Mouse (Mus musculus) cerebellum, postnatal 14 days (tissue): Measurements from ENCODE around the gene Cbx5.
A peak's percentile ranks its signal among the peaks of the same experiment; 100 is the strongest.

Experiments
- DNase-seq, 2 experiments: peaks; one replicate each; pipeline ENCODE4 v3.0.0; 2021; ENCODE audit warnings: mixed read lengths in 2 of 2

The Cbx5 gene

DNA sequence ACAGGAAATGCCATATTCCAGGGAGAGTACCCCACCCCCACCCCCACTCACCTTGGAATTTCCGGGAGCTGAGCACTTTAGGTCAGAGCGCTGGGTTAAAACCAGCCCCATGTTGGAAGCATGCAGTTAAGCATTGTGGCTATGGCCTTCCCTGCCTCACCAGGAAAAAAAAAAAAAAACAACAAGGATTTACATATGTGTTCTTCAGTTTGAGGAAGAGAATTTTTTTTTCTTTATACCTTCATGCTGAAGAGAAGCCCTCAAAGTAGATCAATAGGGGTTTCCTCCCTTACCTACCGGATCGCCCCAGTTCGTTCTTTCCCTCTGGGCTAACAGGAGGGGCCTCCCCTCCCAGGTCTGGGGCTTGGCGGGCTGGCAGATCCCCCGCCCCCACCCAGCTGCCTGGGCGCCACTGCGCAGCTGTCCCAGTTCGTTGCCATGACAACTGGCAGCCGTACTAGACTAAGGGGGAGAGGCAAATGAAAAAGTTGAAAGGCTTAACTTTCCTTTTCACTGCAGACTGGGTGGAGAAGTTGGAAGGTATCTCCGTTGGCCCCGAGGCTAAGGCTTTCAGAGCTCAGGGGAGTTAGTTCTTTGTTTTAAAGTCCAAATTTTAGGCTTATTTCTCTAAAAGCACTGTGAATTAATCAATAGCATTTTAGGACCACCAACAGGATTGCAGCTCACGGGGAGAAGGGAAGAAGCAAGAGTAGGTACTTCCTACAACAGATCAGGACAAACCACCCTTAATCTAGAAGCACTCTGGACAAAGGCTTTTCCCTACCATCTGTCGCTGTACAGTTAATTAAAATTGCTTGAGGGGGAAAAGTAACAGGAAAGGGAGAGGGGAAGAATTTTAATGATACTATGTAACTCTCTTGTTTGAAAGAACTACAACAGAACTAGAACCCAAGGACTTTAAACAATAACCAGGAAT, 24.4 kb downstream of the Cbx5 start:
- DNase-seq: peak; percentile 72 to 80

DNA sequence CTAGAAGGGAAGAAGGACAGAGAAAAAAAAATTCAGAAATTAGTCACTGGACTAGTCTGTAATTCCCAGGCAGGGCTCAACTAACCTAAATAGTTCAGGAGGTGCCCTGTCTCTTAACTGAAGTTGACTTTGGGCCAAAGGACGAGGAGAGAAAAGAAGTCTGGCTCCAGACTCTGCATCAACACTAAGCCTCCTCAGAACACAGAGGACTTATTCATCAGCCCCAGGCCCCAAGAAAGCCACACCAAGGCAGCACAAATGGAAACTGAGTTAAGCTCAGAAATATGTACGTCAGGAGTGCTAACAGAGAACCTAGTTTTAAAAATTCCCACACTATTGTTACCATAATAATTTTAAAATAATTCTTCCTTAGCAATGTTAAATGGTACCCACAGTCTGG, 25.5 kb downstream of the Cbx5 start:
- DNase-seq: no peak

DNA sequence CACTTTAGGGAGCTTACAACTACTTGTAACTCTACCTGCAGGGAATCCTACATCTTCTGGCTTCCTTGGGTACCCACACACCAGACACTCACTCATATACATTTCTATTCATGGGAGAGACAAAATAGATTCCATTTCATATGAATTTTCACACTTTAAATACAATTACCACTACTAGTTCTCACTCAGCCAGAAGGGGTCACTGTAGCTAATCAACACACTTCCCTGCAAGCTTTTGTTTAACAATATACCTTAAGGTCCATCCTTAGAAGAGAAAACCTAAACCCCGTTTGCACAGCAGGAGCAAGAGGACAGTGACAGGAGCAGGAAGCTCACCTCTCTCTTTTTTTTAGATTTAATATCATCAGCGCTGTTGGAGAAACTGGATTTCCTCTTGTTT, 34.5 kb downstream of the Cbx5 start:
- DNase-seq: no peak

DNA sequence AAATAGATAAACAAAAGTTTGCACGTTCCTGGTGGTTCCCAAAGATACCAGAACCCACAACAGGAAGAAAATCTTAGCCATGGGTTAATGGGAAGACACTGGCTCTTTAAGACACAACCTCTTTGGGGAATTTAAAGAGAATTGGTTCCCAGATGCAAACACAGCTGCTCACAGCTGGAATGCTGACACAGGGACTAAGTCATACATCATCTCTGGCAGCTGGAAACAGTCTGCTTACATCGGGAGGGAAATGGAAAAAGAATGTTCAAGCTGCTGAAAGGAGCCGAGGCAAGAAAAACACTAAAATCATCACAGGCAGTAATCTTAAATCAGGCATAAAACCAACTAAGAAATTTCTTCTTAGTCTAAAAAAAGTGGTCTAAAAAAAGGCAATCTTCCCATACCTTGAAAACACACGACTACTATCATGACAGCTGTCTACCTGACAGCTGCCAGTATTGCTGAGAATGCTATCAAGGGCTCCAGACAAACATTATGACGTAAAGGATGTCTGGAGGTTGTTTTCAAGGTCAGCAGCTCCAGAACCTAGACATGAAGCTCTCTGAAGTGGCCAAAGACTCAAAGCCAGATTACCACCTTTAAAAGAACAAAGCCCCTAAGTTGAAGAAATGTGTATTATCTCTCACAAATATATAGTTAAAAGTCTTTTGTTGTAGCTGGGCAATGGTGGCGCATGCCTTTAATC, 37.4 kb downstream of the Cbx5 start:
- no peak for DNase-seq

DNA sequence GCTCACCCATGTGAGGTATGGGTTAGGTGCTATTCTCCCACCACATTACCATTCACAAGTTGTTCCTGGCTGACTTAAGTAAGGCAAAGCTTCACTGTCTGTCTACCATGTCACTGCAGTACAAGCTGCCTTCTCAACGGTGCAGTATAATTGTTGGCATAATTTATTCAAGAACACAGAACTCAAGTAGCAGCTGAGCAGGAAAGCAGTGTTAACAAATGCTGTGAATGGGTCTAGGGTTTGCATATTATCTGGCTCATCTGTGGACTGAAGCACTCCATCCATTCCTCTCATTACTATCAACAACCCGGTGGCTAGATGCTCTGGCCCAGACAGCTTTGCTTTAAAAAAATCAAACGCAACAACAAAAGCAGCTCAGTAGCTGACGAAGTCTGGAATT, 41.8 kb downstream of the Cbx5 start:
- DNase-seq: no peak

DNA sequence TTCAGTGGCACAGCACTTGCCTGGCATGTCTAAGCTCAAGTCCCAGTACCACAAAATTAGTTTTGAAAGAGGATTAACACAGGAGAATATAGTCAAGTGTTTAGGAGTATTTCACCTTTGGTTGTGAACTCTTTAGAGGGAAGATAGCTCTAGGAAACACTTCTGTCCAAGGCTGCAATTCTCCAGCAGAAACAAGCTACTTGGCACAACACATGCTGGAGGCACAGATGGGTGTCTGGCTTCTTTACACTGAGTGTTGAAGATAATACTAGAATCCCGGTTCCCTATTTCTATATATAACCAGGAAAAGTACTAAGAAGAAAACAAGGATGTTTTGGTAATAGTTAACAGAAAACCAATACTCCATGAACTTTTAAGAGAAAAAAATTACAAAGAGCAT, 42.8 kb downstream of the Cbx5 start:
- no peak for DNase-seq

DNA sequence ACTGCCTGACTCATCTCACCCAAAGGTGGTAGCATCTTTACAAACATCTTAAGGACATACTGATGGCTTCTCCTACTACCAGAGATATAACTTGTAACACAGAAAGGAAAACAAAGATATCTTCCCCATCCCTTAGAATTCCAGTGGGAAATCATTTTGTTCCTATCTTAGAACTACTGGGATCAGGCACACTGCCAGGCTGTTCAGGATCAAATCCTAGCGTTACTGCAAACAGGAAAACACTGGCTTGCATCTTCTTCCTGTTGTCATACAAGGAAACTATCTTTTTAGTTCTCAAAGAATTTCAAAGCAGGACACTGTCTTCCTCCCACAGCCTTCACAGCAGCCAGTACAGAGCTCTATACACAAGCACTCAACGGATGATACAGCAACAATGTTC, 46.0 kb downstream of the Cbx5 start:
- no peak for DNase-seq

DNA sequence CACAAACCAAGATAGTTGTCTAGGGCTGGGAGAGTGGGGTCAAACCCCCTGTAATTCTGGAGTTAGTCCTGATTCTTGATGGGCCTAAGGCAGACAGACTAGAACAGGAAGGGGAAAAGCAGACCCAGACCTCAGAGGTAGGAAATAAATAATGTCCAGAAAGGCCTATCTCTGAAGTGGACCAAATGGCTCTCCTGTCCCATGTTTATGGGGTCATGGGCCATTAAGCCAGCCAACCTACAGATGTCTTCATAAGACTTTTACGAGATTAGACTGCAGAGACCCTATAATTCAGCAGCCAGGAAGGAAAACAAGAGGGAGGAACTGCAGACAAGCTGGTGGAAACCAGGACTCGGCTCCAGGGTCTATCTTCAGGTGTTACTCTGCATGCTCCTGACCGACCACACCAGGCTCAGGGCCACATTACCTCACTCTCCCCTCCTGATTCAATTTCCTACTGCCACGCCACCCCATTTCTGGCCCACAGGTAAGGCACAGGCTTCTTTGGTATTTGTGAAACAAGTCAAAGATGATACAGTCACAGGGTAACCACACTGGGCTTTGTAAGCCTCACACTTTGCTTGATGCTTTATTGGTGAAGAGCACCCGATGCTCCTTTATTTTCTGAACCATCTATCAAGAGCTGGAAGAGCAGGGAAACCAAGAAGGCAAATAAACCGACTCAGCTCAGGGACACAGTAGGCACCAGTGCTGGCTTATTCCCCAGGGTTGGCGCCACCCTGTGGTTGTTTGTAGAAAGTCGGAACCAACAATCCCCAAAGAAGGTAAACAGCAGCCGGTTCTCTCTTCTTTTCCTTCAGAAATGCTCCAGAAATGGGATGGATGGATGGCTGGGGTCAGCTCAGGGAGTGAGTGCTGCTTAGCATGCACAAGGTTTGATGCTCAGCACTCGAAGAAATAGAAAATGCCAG, 48.8 kb downstream of the Cbx5 start:
- DNase-seq: peak; percentile 67 to 85

DNA sequence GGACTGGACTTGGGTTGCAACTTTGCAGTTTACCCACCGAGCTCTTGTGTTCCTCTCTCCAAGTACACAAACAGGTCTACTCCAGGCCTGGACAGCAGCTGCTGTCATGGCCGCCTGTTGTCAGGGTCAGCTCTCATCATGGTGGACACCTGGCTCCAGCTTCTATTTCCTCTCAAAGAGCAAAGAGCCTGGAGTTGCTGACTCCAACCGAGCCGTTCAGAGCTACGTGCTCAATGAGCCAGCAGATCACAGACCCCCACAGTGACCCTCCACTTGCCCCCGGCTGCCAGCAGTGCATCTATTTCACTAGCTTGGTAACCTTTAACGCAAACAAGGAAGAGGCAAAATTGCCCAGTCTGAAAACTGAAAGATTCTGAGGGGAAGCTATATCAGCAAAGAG, 49.5 kb downstream of the Cbx5 start:
- no peak for DNase-seq

DNA sequence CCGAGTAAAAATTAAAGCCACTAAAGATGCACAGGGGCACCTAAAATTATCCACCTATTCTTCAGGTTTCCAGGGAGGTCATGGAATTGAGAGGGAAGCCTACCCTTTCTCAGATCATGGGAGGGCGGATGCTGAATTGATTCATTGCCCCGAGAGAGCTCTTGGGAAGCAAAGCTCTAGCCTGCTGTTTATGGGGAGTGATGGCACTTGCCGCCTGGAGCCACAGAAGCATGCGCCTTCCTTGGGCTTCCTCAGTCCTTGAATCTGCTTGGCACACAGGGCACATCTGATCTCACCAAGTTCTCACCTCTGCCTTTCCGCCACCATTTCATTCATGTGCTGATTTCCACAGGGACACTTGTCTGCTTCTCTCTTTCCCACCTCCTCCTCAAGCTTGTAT, 51.8 kb downstream of the Cbx5 start:
- no peak for DNase-seq

DNA sequence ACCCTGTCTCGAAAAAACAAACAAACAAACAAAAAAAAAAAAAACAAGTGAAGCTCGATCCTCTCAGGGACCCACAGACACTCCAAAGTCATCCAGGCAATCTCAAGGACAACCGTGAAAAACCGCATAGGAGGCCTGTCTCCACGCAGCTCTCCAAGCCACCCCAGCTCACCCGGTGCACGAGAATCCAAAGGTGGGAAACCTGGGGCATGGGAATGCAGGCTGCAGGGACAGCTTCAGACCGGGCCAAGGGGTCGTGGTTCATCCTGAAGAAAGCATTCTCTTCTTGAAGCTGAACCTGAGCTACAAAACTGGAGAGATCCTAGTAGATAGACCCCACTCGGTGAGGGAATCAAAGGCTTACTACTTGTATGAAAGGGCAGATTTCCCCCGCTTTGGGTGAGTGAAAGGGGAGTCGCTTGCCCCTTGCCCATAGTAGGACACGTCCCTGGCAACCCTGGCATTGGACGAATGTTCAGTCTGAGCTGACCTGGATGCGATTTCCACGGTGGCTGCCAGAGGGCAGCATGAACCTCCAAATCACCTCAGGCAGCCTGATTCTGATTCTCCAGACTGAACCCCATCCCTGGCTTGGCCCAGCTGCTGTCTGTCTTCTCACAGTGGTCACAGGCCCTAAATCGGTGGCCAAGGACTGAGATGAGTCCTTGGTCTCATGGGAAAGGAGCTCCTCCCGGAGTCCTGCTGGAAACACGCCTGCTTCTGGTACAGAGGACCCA, 54.0 kb downstream of the Cbx5 start:
- peak; percentile 81 to 84 for DNase-seq

DNA sequence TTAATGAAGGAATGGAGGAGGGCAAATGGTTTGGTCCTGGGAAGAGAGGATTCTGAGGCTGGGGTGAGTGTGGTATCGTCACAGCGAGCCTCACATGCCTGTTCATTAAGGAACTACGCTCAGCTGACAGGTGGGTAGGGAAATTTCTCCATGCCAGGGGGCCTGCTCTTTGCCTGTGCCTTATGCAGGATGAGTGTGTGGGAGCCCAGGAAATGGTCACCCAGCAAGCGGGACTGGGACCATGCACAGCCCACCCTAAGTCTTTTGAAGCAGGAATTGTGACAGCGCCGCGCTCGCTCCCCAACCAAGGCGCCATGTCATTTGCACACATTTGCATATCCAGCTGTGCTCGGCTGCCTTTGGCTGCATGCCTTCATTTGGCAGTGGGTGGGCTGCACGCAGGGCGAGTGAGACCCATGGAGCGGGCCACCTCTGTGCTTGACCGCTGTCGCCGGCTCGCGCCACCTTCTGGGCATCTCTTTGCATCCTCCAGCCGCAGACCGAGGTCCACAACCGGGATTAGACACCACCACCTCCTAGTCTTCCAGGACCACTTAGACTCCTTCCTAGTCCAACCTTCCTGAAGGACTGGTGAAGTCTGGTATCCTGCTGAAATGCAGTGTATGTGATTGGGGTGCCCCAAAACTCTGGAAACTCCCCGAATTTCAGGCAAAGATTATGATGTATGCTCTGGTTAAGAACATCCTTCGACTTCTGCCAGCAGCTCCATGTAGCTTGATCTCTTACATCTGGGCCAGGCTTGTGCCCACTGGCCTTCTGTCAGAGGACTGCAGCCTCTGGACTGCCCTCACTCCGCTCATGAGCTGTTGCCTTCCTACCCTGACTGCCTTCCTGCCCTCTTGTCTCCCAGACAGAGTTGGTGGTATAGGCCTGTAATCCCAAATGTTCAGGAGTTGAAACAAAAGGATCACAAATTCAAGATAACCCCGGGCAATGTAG, 55.7 kb downstream of the Cbx5 start:
- peak; percentile 44 to 51 for DNase-seq

DNA sequence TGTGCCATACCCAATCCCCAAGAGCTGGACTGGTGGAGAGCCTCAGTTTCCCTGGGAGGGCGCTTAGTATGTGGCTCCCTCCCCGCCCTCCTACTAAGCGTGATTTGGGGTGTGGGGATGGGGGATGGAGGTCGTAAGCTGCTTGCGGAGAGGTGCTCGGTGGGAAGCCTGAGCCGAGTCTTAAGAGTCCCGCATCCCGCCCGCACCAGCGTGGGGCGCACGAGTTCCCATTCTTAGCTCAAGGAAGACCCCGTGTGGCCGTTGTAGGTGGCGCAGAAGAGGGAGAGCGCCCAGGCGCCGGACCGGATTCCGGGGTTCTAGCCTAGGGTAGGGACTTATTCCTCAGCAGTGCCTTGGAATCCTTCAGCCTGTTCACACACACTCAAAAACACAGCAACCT, 56.5 kb downstream of the Cbx5 start:
- DNase-seq: peak; percentile 63 to 77

DNA sequence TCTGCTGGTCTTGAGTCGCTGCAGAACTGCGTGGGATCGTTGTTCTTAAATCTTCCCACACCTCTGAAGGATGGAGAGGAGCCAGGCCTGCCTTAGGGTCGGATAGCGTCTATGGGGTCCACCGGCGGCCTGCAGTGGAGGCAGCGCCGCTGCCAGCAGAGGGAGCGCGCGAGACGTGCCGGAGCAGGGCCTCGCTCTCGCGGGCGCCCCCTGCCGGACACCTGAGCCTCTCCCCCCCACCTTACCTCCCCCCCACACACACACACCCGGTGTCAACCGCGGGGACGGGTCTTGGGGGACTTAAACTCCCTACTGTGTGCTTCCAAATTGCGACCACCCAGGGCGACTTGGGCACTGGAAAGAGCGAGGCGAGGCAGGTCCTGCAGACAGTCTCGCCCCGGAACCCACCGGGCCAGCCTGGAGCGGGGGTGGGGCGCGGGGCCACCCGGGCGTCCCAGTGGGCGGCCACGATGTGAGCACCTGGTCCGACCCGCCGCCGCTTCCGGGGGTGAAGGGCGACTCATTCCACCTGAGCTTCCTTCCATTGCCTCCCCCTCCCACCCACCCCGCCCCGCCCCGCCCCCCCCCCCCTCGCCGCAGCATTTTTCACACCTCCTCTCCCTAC, 57.3 kb downstream of the Cbx5 start:
- DNase-seq: peak; percentile 87 to 94

DNA sequence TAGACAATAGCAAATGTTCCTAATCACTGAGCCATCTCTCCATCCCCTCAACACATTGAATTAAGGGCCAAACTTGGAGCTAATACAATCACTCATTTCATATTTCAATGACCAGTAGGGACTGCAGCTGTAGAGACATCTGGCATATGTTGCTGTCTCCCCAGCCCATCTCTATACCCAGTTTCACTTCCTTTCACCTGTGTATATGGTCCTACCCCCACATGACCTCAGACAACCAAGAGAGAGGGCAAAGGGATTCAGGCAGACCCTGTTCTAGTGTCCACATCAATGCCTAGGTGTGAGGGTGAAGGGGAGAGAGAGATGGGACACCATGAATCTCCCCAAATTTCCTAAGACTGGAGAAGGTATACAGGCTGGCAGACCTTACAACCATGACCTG, 59.2 kb downstream of the Cbx5 start:
- DNase-seq: no peak

DNA sequence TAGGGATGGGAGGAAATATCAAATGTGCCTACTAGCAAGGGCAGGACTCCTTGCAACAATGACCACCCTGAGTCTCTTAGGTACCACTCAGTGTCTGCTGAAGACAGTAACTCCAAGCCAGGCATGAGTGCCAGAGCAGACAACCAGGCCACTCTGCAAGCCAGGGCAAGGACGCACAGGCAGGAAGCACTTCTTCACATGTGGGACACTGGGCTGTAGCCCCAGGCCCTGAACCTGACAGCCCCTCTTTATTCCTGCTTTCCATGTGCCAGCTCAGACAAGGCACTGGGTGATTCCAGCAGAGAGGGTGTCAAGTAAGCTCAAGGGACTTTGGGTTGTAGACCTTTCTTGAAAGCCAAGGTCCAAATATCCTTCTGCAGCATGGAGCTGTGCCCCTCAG, 60.8 kb downstream of the Cbx5 start:
- no peak for DNase-seq

DNA sequence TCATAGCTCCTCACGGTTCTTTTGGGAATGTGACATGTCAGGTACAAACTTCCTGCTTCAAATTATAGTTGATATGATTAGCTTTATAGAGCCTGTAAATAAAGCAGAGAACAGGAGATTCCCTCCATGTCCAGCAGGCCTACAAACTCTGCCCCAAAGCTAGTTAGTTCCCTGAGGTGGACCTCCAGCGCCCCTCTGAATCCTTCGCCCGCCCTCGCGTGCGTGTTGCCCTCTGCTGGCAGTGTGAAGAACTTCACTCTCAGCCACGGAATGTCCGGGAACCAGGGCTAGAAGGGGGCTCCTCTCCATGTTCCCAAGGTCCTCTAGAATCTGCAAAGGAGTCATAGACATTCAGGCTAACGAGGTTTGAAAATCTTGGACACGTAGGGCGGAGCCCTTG, 61.5 kb downstream of the Cbx5 start:
- peak; percentile 50 to 60 for DNase-seq

DNA sequence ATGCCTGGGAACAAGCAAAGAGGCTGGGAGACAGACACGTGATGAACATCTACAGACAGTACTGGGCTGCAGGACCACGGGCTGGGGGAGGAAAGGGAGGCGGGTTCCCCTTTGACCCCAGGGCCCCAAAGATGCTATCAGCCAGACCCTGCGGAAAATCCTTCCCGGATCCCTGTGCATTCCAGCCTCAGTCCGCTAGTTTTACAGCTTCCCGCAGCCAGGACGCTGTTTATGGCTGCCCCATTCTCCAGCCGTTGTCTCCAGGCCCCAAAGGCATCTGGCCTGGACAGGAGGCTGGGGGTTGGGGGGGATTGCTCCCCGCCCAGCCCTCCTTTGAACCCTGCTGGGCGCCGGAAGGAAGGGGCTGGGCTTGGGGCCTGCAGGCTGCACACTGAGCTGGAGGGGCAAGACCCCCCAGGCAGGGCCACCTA, 62.0 kb downstream of the Cbx5 start:
- no peak for DNase-seq

DNA sequence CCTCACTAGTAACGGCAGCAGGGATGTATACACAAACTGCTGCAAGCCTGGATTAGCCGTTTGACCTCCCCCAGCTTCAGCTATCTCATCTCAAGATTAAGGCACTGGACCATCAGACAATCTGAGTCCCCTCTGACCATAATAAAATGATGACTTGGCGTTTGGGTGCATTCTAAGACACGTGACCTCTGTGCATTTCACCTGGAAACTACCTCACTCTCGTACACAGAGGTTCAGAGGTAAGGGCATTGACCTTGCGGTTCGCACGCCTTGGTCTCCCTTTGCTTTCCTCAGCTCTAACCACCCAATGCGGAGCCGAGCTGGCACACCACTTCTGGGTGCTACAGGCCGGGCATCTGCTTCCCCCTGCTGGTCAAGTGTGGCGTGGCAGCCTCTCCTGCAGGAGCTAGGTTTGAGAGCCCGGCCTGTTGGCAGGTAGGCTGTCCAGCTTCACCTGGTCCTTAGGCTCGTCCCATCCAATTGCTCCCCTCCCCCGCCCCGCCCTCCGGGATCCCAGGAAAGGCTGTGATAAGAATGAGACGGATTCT, 62.7 kb downstream of the Cbx5 start:
- peak; percentile 98 to 99 for DNase-seq

DNA sequence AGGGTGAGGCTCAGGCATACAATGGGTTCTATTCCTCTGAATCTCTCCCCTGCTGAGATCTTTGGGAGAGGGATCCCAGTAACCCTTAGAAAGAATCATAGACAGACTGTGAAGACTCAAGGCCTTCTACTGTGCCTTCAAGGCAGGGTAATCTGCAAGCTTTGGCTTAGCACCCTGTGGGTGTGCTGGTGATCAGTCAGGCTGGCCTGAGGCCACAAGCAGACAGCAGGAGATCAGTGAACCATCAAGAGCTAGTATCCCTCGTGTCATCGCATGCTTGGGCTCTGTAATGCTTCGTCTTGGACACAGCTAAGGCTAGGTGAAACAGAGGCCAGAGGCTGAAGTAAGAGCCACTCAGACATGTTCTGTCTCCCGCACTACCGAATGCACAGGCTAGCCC, 66.4 kb downstream of the Cbx5 start:
- no peak for DNase-seq
